Mouse (Mus musculus) neural tube, embryonic 13.5 days (tissue): Measurements from ENCODE around the gene Svop. TPM values are rescaled to one million over a fixed set of nuclear protein-coding genes. Genes with fewer than 3 reads are reported as not detected.

Source experiments
- ATAC-seq: fragments of 200-750 bp; cut with Nextera tagmentation; 2 replicates; pipeline ENCODE4 v1.8.0; 2017; ENCODE audit warnings: low read depth, mild to moderate bottlenecking, moderate TSS enrichment, moderate library complexity
- H3K27ac ChIP-seq: fragments of 300-500 bp; sonication (generic); replicated peaks from 2 replicates; pipeline ENCODE4 v1.5.1; 2015; ENCODE audit warnings: moderate library complexity, mild to moderate bottlenecking, inconsistent platforms
- H3K27me3 ChIP-seq: fragments of 300-500 bp; sonication (generic); 2 replicates; pipeline ENCODE4 v1.6.1; 2015; ENCODE audit warnings: mild to moderate bottlenecking, inconsistent platforms
- H3K36me3 ChIP-seq: fragments of 300-500 bp; sonication (generic); 2 replicates; pipeline ENCODE4 v1.6.1; 2015; ENCODE audit warnings: mild to moderate bottlenecking, inconsistent platforms
- H3K4me1 ChIP-seq: fragments of 300-500 bp; sonication (generic); replicated peaks from 2 replicates; pipeline ENCODE4 v1.6.1; 2015; ENCODE audit warnings: inconsistent platforms
- H3K4me2 ChIP-seq: fragments of 300-500 bp; sonication (generic); 2 replicates; pipeline ENCODE4 v1.6.1; 2015; ENCODE audit warnings: inconsistent platforms, mild to moderate bottlenecking, moderate library complexity
- H3K4me3 ChIP-seq: fragments of 300-500 bp; sonication (generic); 2 replicates; pipeline ENCODE4 v1.5.1; 2015; ENCODE audit warnings: mild to moderate bottlenecking, inconsistent platforms
- H3K9ac ChIP-seq: fragments of 300-500 bp; sonication (generic); 2 replicates; pipeline ENCODE4 v1.6.1; 2015; ENCODE audit warnings: moderate library complexity, mild to moderate bottlenecking, inconsistent platforms
- H3K9me3 ChIP-seq: fragments of 300-500 bp; sonication (generic); 2 replicates; pipeline ENCODE4 v1.6.1; 2016; ENCODE audit warnings: inconsistent platforms
- WGBS: fragments of 180-500 bp; shearing (Covaris S2); methylation state at CpG from one replicate; pipeline ENCODE4 v1.1.7; 2015; 5-methylcytosine and 5-hydroxymethylcytosine counted together
- polyA plus RNA-seq: library from polyadenylated mRNA; unstranded; fragments of >200 nt; fragmentation: Nextera tagmentation; extraction: Ambion mirVana; gene quantifications from 2 replicates; pipeline ENCODE4 v1.2.1, GENCODE M21; 2015

The Svop gene
- 71.9 and 79.6 TPM in 2 replicates for polyA plus RNA-seq

DNA sequence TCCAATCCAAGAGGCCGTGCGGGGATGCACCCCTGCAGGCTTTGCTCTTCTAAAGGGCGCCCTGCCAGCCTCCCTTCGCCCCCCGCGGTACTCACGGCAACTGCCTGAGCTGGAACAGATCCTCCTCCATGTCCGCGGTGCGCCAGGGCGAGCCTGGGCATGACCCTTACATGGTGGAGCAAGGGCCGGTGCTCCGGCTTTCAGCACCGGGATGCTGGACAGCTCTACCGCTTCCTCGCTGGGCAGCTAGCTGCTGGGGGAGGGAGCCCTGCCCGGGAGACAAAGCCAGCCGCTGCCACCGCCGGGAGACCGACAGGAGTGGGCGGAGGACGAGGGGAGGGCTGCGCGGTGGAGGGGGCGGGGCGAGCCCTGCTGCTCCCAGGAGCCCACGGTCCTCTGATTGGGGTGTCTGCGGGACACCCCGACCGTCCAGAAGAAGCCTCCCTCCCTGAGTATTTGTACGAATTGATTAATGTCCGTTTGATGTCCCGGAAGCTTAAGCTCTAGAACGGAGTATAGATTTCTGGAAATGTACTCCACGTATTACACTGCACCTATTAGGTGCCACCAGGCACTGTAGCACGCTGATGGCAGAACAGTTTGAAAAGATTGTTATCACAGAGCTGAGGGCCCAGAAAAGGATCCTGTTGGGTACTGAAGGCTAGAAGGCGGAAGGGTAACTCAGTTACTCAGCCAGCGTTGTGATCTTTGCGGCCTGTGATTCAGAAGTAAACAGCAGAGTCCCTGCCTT, at the start of gene Svop:
Svop (minus strand) TSS at position 514 of the 751 bp plus-strand sequence.
- H3K27me3 ChIP-seq = no peaks in the 10 kb centered on the region
- no peaks in the 10 kb centered on the region for H3K9me3 ChIP-seq
- peak within 1 kb of the TSS; percentile 71 for H3K4me3 ChIP-seq
- no peaks in the 10 kb centered on the region for H3K36me3 ChIP-seq
- H3K27ac ChIP-seq = peak within 1 kb of the TSS; percentile 97
- H3K4me2 ChIP-seq = peak within 1 kb of the TSS; percentile 64
- H3K4me1 ChIP-seq = peaks cover 24% of the 10 kb centered on the region
- peak; percentile 91 for ATAC-seq
- H3K9ac ChIP-seq = peak within 1 kb of the TSS; percentile 93
- 3% methylated on average over 40 of the region's 40 CpGs for WGBS

DNA sequence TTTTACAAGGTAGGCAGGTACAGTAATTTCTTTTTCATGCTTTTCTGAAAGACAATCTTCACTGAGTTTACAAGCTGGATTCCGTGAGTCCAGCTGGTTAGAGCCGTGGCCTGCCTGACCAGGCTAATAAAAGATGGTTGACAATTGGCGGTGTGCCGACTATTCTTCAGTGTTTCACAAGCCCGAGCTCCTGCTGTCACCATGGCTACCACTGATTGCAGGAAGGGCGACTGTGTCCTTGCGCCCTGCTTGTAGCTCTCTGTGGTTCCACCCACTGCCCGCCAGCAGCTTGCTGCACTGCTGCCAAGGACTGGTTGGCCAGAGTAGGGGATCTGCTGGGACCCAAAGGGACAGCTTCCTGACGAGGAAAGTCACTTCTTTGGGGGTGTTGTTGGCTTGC, 47.8 kb upstream of the Svop start:
- Histone ChIP-seq H3K9me3 (no peaks in the 10 kb centered on the region), H3K4me3 (no peak overlapping the region), H3K9ac (no peak overlapping the region), H3K4me1 (peaks cover 31% of the 10 kb centered on the region), H3K27me3 (no peaks in the 10 kb centered on the region), H3K36me3 (no peaks in the 10 kb centered on the region), H3K27ac (peak overlapping the region; percentile 84), H3K4me2 (peak overlapping the region; percentile 34)
- 9% methylated on average over 9 of the region's 9 CpGs for WGBS
- ATAC-seq = peak; percentile 84

DNA sequence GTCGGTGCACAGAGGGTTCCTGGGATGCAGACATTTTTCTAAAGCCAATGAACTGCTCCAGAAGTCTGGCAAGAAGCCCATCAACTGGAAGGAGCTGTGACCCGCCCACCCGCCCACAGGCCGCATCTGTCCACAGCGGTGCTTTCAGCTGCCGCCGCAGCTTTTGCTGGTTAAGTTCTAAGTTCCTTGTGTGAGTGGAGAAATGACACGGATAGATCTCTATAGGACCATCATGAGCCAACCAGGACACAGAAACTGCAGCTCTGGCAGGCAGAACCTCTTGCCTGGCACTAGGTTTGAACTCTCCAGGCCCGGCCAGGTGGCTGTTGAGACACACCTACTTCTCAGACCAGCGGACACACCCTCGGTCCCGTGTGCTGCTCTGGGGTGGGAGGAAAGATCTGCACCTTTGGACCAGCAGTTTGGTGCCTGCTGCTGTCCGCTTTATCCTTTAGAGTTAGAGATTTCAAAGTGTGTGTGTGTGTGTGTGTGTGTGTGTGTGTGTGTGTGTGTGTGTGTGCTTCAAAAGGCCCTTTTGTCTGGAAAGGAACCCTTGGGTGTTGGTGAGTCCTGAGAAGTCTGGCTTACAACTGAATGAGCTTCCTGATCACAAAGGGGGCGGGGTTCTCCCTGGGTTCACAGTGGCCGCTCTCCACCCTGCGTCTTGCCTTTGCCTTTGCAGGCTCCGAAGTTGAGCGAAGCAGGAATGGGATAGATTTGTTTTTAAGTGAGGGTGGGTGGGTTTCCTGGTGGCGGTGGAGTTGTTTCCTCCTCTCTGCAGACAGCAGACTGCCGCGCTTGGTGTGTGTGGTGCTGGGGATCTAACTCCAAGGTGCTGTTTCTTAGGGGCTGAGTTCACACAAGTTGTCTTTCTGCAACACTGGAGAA, 47.2 kb upstream of the Svop start:
- Histone ChIP-seq H3K27me3 (no peaks in the 10 kb centered on the region), H3K27ac (peak overlapping the region; percentile 84), H3K4me3 (no peak overlapping the region), H3K4me2 (peak overlapping the region; percentile 34), H3K9ac (no peak overlapping the region), H3K9me3 (no peaks in the 10 kb centered on the region), H3K4me1 (peaks cover 31% of the 10 kb centered on the region), H3K36me3 (no peaks in the 10 kb centered on the region)
- 55% methylated on average over 21 of the region's 21 CpGs for WGBS
- ATAC-seq = peak; percentile 70

DNA sequence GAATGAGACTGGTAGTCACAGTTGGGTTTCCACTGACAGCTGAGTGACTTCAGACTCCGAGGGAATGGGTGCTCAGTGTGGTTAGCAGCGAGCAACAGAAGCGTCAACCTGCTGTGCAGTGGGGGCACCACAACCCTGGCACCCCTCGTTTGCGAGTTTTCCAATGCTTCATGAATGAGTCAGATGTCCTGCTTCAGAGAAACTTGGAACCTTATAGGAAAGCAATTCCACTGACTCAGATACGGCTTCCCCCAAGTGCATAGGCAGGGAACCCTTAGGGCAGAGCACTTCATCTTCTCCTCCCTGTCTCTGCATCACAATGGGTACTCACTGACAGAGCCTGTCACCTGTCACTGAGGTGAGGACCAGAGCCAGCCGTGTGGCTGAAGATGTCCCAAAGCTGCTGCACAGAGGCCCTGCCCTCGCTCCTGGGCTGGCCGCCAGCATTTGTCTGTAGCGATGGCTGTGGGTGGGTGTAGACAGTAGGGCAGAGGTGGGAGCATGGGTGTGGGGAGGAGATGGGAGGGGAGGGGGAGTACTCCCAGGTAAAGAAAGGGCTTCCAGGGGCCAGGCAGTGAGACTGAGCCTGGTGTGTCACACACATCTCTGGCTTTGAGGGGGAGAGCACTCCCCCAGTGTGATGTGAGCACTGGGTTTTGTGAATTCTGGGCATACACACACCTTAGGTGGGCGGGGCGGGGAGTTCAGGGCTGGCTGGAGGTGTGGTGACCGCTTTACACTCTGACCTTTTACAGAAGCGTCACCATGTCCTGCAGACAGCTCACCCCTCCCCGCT, 46.3 kb upstream of the Svop start:
- Histone ChIP-seq H3K27ac (peak overlapping the region; percentile 84), H3K4me3 (no peak overlapping the region), H3K9me3 (no peaks in the 10 kb centered on the region), H3K36me3 (no peaks in the 10 kb centered on the region), H3K27me3 (no peaks in the 10 kb centered on the region), H3K9ac (no peak overlapping the region), H3K4me2 (no peak overlapping the region), H3K4me1 (peaks cover 31% of the 10 kb centered on the region)
- 77% methylated on average over 15 of the region's 15 CpGs for WGBS
- ATAC-seq = no peak

DNA sequence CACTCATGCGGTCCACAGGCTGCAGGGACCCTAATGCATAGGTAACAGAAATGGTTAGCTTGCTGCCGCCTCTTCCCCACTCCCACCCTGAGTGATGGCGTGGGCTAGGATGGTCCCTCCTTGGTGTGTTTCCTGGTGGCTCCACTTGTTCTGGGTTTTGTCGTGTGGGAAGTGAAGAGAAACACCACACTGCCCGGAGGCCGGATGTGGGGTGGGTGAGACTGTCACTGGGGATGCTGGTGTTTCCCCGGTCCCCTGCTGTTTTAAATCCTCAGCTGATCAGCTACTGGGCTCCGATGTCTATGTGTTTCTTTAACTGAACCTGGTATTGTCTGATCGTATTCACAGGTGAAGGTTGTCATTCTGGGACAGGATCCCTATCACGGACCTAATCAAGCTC, 44.1 kb upstream of the Svop start:
- Histone ChIP-seq H3K4me2 (no peak overlapping the region), H3K27me3 (no peaks in the 10 kb centered on the region), H3K9me3 (no peaks in the 10 kb centered on the region), H3K36me3 (no peaks in the 10 kb centered on the region), H3K4me3 (no peak overlapping the region), H3K27ac (no peak overlapping the region), H3K9ac (no peak overlapping the region), H3K4me1 (peaks cover 45% of the 10 kb centered on the region)
- ATAC-seq = no peak
- 91% methylated on average over 10 of the region's 10 CpGs for WGBS

DNA sequence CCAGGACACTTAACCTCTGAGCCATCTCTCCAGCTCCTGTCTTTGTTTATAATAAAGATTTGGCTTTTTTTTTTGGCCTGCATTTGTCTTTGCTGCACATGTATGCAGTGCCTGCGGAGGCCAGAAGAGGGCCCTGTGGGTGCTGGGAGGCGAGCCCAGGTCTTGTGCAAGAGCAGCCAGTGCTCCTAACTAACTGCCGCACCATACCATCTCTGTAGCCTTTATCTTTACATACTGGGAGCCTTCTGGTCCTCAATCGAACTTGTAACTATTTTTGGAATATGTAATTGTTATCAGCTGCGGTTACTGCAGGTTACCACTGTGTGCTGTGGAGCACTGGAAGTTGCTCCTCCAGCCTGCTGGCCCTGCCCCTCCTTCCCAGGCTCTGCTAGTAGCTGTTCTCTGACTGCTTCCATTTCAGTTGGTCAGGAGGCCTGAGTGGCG, 42.7 kb upstream of the Svop start:
- 73% methylated on average over 6 of the region's 6 CpGs for WGBS
- Histone ChIP-seq H3K9ac (0 out of 2 replicates have a peak overlapping the region, but pooled peaks have one; percentile 1), H3K4me2 (no peak overlapping the region), H3K36me3 (no peaks in the 10 kb centered on the region), H3K4me3 (no peak overlapping the region), H3K4me1 (peaks cover 37% of the 10 kb centered on the region), H3K9me3 (no peaks in the 10 kb centered on the region), H3K27ac (no peak overlapping the region), H3K27me3 (no peaks in the 10 kb centered on the region)
- ATAC-seq = no peak

DNA sequence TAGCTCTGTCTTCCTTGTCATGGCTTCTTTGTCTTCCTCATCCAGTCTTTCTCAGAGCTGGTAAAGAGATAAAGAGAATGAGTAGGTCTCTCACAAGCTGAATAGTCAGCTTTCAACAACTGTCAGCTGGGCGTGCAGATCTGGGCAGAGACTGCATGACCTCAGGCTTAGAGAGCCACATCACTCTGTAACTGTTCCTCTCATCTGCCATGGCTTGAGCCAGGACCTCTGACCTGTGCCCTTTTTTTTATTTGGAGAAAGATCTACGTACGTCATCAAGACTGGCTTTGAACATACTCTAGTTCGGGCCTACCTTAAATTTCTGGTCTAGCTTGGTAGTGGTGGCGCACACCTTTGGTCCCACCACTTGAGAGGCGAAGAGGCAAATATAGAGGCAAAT, 41.5 kb upstream of the Svop start:
- no peaks in the 10 kb centered on the region for H3K36me3 ChIP-seq
- peaks cover 25% of the 10 kb centered on the region for H3K4me1 ChIP-seq
- H3K4me3 ChIP-seq = no peak overlapping the region
- no peak overlapping the region for H3K27ac ChIP-seq
- no peak for ATAC-seq
- H3K9me3 ChIP-seq = no peaks in the 10 kb centered on the region
- WGBS = 89% methylated on average over 6 of the region's 6 CpGs
- H3K27me3 ChIP-seq = no peaks in the 10 kb centered on the region
- H3K4me2 ChIP-seq = no peak overlapping the region
- H3K9ac ChIP-seq = no peak overlapping the region

DNA sequence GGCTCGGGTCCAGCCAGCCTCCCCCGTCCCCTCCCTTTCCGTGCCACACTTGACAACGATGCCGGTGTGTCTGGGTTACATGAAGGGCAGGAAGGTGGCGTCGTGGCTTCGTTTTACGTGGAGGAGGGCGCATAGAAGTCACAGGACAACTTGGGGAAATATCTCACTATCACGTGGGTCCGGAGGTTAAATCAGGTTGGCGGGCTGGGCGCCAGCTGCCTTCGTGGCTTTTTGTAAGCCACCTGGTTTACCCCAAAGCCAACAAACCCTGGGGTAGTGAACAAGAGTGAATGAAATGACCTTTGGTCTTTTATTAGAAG, 40.1 kb upstream of the Svop start:
- Histone ChIP-seq H3K4me3 (peak overlapping the region; percentile 89), H3K27me3 (no peaks in the 10 kb centered on the region), H3K4me2 (peak overlapping the region; percentile 97), H3K4me1 (peaks cover 30% of the 10 kb centered on the region), H3K9me3 (no peaks in the 10 kb centered on the region), H3K27ac (peak overlapping the region; percentile 52; the same call in 1 of the 2 replicates), H3K36me3 (no peaks in the 10 kb centered on the region), H3K9ac (peak overlapping the region; percentile 68)
- ATAC-seq = no peak
- under 1% methylated on average over 15 of the region's 15 CpGs for WGBS

DNA sequence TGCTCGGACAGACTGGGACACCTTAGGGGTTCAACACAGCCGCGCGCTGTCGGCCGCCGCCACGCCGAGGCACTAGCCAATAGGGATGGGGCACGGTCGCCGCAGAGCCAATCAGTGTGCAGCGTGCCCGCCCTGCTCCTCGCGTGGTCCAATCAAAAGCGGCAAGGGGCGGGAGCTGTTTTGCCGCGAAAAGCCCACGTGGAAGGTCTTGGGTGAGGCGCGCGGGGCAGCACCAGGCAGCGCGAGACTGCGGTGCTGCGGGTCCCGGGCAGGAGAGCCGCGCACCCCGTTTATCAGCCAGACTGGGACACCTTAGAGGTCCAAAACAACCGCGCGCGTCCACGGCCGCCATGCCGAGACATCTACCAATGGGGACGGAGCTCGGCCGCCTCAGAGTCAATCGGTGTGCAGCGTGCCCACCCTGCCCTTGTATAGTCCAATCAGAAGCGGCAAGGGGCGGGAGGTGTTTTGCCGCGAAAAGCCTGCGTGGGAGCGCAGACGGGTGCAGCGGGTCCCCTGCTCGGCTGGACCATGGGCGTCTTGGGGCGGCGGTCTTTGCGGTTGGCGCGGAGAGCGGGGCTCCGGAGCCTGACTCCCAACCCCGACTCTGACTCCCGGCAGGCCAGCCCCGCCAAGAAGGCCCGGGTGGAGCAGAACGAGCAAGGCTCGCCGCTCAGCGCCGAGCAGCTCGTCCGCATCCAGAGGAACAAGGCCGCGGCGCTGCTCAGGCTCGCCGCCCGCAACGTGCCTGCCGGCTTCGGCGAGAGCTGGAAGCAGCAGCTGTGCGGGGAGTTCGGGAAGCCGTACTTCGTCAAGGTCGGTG, 39.5 kb upstream of the Svop start:
- no peaks in the 10 kb centered on the region; the same call in 1 of the 2 replicates for H3K36me3 ChIP-seq
- under 1% methylated on average over 87 of the region's 87 CpGs for WGBS
- H3K27ac ChIP-seq = peak overlapping the region; percentile 52; the same call in 1 of the 2 replicates
- no peaks in the 10 kb centered on the region for H3K27me3 ChIP-seq
- ATAC-seq = peak; percentile 98
- H3K4me3 ChIP-seq = peak overlapping the region; percentile 89
- peaks cover 30% of the 10 kb centered on the region for H3K4me1 ChIP-seq
- peak overlapping the region; percentile 69 for H3K9ac ChIP-seq
- H3K9me3 ChIP-seq = no peaks in the 10 kb centered on the region
- H3K4me2 ChIP-seq = peak overlapping the region; percentile 97

DNA sequence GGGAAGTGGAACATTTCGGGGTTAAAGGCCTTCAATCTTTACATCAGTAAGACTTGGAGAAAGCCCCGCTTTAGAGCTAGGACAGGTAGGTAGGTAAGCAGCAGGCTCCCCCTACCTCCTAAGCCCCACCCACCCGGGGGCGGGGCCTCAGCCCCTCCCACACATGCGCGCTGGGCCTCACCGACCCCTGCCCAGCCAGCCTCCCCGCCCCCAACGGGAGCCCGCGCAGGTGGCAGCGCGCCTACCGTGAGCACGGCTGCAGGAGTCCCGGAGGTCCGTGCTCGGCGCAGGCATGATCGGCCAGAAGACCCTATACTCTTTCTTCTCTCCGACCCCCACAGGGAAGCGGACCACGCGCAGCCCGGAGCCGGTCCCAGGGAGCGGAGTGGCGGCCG, 38.8 kb upstream of the Svop start, which contains the start of gene Ung:
Ung (plus strand) TSS at position 176 of the 395 bp plus-strand sequence.
- no peaks in the 10 kb centered on the region for H3K9me3 ChIP-seq
- H3K4me3 ChIP-seq = peak within 1 kb of the TSS; percentile 89
- under 1% methylated on average over 29 of the region's 29 CpGs for WGBS
- H3K36me3 ChIP-seq = no peaks in the 10 kb centered on the region; the same call in 1 of the 2 replicates
- peak within 1 kb of the TSS; percentile 97 for H3K4me2 ChIP-seq
- peaks cover 30% of the 10 kb centered on the region for H3K4me1 ChIP-seq
- peak within 1 kb of the TSS; percentile 52; the same call in 1 of the 2 replicates for H3K27ac ChIP-seq
- peak within 1 kb of the TSS; percentile 69 for H3K9ac ChIP-seq
- ATAC-seq = peak; percentile 60
- H3K27me3 ChIP-seq = no peaks in the 10 kb centered on the region
